Mouse (Mus musculus): ENCODE measurements around the gene Glis1. TPM values are rescaled to one million over a fixed set of nuclear protein-coding genes. Genes with fewer than 3 reads are reported as not detected.

Gene Glis1
- under 1 TPM; 0.15 to 0.25 TPM for total RNA-seq (2021)
- long read RNA-seq, experiment 1, result 0 reads
- long read RNA-seq, experiment 2, result 0 reads

GRCm38 (mm10) chr4:107434356-107435237 lies at the start of gene Glis1:
Glis1 (plus strand) TSS chr4:107434591.
- peak; percentile 63 to 77 for DNase-seq

- DNase-seq, result peak; percentile 30 to 46
These were observed 47.4 kb upstream of the Glis1 start for GRCm38 (mm10) chr4:107387038-107387437.

GRCm38 (mm10) chr4:107387465-107387864 lies 46.9 kb upstream of the Glis1 start:
- DNase-seq, result no peak

GRCm38 (mm10) chr4:107388291-107388690 lies 46.1 kb upstream of the Glis1 start:
- DNase-seq, result no peak

GRCm38 (mm10) chr4:107389345-107389744 lies 45.0 kb upstream of the Glis1 start:
- DNase-seq, result no peak

- DNase-seq, result no peak
These were observed 40.6 kb upstream of the Glis1 start for GRCm38 (mm10) chr4:107393771-107394170.

GRCm38 (mm10) chr4:107420202-107420601 lies 14.2 kb upstream of the Glis1 start:
- DNase-seq, result no peak

- DNase-seq, result no peak
These were observed 12.7 kb upstream of the Glis1 start for GRCm38 (mm10) chr4:107421711-107422110.

GRCm38 (mm10) chr4:107422176-107422575 lies 12.2 kb upstream of the Glis1 start:
- peak; percentile 11 to 51 for DNase-seq

GRCm38 (mm10) chr4:107425616-107426015 lies 8.8 kb upstream of the Glis1 start:
- no peak for DNase-seq

- no peak for DNase-seq
These were observed 7.8 kb upstream of the Glis1 start for GRCm38 (mm10) chr4:107426631-107427030.

GRCm38 (mm10) chr4:107432717-107433116 lies 1.7 kb upstream of the Glis1 start:
- DNase-seq, result peak; percentile 13 to 14

- DNase-seq, result no peak
These were observed 414 bp upstream of the Glis1 start for GRCm38 (mm10) chr4:107433998-107434355.

GRCm38 (mm10) chr4:107435238-107435946 lies 1.0 kb downstream of the Glis1 start:
- DNase-seq, result no peak

GRCm38 (mm10) chr4:107436476-107436875 lies 2.1 kb downstream of the Glis1 start:
- DNase-seq, result no peak

GRCm38 (mm10) chr4:107438741-107439140 lies 4.3 kb downstream of the Glis1 start:
- no peak for DNase-seq

- no peak for DNase-seq
These were observed 5.9 kb downstream of the Glis1 start for GRCm38 (mm10) chr4:107440306-107440705.

- no peak for DNase-seq
These were observed 7.9 kb downstream of the Glis1 start for GRCm38 (mm10) chr4:107442288-107442687.

- DNase-seq, result no peak
These were observed 8.6 kb downstream of the Glis1 start for GRCm38 (mm10) chr4:107442891-107443483.

- no peak for DNase-seq
These were observed 9.2 kb downstream of the Glis1 start for GRCm38 (mm10) chr4:107443621-107444020.

- DNase-seq, result peak in 1 of 2 experiments; percentile 19
These were observed 14.1 kb downstream of the Glis1 start for GRCm38 (mm10) chr4:107448481-107448880.

GRCm38 (mm10) chr4:107449519-107449918 lies 15.1 kb downstream of the Glis1 start:
- DNase-seq, result no peak
